Mouse (Mus musculus) right cerebral cortex, postnatal 10 days (tissue): ENCODE data around the gene 2310022B05Rik.

Source experiments
- DNase-seq, 2 experiments: peaks; one replicate each; pipeline ENCODE4 v3.0.0; 2021; ENCODE audit warnings: low spot score in 2 of 2

Gene 2310022B05Rik

DNA sequence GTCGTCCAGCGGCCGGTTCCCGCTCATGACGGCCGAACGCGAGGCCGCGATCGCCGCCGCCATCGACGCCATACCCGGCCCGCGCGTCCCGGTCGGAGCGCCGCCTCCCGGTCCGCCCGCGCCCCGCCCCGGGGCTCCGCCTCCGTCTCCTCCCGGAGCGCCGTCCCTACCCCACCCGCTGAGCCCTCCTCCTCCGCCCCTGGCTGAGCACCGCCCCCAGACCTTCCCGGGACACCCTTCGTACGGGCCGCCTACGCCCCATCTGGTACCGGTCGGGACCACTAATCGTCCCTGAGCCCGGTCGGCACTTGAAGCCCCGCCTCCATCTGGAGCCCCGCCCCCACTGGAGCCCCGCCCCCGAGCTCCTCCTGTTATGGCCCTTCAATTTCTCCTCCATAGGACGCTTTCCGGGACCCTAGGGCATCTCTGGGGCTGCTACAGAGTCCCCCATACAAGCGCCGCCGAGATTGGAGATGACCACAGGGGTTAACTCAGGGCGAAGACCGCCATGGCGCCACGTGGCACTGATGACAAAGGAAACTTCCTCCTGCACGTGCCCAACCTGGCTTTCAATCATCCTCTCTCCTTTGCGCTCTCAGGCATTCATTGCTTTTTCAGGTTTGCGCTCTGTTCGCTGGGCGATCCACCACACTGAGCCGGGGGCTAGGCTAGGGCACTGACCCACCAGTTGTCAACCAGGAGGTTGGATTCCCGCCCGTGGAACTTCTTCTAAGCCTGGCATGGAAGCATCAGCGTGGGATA lies at the start of gene 2310022B05Rik:
Gene 2310022B05Rik, minus strand, starts transcription at position 258 of the 762 bp plus-strand sequence.
- peak; percentile 89 to 91 for DNase-seq

- DNase-seq, result no peak
These were observed 42.7 kb upstream of the 2310022B05Rik start for GRCm38 (mm10) chr8:124705823-124706222.

DNA sequence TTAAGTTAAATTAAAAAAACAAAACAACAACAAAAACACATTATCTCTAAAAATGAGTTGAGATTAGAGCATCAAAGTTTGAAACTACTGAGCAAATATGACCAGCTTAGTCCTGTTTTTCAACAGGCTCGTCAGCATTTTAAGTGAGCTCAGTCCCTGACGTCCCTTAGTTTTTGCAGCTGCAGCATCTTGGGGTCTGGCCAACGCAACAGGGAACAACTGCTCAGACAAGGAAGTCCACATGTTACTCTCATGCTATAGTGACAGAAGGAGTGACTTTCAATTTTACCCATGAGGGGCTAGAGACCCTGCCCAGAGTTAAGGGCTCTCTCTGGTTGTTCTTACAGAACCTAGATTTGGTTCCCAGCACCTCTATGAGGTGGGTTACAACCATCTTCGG lies 41.2 kb upstream of the 2310022B05Rik start:
- no peak for DNase-seq

- no peak for DNase-seq
These were observed 40.4 kb upstream of the 2310022B05Rik start for GRCm38 (mm10) chr8:124703526-124703925.

- DNase-seq, result no peak
These were observed 39.0 kb upstream of the 2310022B05Rik start for GRCm38 (mm10) chr8:124702183-124702582.

GRCm38 (mm10) chr8:124701023-124701422 lies 37.9 kb upstream of the 2310022B05Rik start:
- no peak for DNase-seq

DNA sequence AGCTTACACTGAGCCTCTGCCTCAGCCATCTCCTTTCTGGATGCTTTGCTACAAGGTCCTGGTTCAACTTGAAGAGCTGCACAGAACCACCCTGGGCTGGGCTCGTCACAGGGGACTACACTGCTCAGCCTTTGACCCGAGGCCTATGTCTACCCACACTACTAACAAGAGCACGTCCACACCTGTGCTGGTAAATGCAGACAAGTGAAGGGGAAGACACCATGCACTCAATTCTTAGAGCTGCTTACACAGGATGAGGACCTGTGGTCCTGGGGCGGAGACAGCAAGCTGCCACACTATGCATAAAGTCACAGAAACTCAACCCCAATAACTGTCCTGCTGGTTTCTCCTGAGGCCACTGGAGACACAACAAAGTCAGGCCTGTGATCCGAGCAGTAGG lies 37.1 kb upstream of the 2310022B05Rik start:
- no peak for DNase-seq

GRCm38 (mm10) chr8:124695424-124696100 lies 32.4 kb upstream of the 2310022B05Rik start:
- DNase-seq, result no peak

- DNase-seq, result no peak
These were observed 28.5 kb upstream of the 2310022B05Rik start for GRCm38 (mm10) chr8:124691706-124692105.

GRCm38 (mm10) chr8:124688899-124689298 lies 25.7 kb upstream of the 2310022B05Rik start:
- DNase-seq, result no peak

DNA sequence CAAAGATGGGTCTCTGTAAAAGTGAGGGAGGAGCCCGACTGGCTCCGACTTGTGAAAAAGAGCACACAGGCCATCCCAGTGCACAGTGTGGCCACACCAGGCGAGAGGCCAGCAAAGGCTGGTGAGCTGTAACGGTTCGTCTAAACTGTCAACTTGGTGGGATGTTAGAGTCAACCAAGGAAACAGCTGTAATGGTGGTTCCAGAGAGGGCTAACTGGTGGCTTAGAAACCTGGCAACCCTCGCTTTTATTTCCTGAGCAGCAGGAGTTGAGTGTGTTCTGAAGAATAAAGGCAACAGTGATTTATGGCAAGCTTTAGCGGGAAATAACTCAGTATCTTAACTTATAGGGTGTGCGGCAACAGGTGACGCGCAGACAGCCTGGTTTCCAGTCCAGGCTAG lies 19.0 kb upstream of the 2310022B05Rik start:
- DNase-seq, result no peak

GRCm38 (mm10) chr8:124681792-124682157 lies 18.6 kb upstream of the 2310022B05Rik start:
- no peak for DNase-seq

DNA sequence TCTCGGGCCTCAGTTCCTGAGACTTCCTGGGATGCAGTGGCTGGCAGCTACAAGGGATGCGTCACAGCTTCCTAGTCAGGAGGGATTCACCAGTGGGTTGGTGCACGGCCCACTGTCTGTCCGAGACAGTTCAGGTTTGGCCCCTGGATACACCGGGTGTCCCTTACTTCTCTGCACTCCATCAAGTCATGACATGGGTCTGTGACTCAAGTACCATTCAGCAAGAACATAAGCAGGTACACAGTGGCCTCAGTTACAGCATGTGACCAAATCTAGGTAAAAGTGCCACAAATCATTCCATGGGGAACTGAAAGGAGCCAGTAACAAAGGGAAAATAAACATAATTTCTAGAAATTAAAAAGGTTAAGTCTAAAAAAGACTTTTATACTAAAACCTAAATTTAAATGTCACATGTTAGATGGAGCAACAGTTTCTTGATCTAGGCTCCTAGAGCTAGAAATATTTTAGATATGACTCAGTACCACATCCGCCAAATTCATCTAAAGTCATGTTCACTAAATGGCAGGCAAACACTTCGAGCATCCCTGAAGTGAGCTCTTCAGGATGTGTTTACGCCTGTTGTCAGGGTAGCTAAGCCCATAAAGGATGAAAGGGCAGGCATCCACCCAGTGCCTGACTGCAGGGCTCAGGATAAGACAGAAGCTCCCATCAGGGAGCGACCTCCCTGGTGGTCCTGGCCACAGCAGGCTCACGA lies 18.1 kb upstream of the 2310022B05Rik start:
- DNase-seq, result no peak

DNA sequence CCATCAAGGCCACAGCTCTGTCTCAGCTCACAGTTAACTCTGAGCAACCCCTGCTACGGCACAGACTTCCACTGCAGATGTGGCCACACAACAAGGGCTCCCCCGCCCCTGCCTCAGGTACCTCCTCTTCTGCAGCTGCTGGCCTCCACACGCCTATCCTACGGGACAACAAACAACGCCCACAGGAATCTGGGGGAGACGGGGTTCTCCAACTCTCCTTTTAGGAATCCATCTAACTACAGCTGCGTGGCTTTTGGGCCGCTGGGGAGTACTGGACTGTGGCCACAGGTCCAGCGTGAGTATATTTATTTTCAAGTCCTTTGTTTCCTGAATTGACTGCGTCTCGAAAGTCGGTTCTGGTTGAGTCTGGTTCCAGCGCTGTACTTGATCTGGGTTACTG lies 15.1 kb upstream of the 2310022B05Rik start:
- no peak for DNase-seq

DNA sequence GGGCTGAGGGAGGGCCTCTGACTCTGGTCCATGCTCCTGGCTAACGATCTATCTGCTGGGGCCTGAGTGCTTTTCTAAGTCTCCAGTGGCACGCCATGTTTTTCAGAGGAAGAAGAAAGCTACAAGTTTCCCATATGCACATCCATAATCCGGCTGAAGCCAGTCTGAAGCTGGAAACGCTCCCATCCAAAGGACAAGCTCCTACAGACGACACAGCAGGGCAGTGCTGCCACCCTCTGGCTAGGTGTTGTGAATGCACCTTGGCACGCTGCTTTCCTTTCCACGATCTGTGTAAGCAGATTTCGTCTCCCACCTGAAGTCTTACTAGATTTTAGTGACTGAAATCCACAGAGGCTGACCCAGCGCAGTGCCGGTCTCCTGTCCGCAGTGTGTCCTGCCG lies 14.3 kb upstream of the 2310022B05Rik start:
- peak; percentile 95 for DNase-seq

- DNase-seq, result peak in 1 of 2 experiments; percentile 63
These were observed 13.9 kb upstream of the 2310022B05Rik start for GRCm38 (mm10) chr8:124677078-124677477.

DNA sequence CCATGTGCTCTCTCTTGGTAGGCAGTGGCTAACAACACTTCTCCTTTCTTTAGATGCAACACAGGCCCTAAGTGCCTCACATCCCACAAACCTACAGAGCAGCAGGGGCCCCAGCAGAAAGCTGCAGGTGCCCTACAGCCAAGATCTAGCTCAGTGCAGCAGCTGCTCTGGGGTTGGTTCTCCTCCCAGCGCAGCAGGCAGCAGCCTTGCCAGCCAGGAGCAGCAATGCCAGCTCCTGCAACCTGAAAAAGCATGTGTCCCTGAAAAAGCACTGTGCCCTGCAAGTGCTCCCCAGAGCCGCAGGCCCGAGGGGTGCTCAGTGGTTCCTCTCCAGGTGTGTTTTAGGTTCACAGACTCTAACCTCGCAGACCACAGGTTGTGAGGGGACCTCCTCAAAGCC lies 13.5 kb upstream of the 2310022B05Rik start:
- DNase-seq, result no peak

DNA sequence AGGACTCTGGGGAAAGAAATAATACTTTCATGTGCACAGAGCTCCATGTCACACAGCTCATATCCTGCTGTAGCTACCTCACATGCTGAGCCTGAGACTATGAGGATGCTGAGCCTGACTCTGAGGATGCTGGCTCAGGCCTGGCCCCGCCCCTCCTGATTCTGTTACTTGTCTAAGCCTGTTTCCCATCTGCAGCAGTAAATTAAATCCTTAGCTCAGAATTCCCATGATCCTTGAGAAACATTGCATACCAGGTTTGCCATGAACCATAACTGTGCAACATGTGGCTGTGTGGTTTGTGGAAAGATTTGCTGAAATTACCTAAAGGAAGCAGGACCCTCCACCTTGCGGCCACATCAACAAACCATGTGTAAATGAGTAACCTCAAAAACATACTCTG lies 9.2 kb upstream of the 2310022B05Rik start:
- DNase-seq, result no peak

DNA sequence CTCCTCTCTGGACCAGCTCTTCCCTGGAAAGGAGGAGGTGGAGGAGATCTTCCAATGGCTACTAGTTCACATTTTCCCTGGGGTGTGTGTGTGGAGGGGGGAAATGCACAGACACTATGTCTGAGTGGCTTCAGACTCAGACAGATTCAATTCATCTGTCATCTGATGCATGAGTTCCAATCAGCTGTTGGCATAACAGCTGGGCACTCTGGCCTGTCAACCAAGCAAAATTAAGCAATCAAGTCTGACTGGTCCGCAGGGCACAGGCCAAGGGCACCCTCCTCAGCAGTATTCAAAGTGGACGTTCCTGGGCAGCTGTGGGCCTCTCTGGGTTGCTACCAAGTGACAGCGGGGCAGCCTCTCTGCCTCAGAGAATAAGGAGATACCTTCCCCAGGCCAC lies 5.6 kb upstream of the 2310022B05Rik start:
- DNase-seq, result no peak

DNA sequence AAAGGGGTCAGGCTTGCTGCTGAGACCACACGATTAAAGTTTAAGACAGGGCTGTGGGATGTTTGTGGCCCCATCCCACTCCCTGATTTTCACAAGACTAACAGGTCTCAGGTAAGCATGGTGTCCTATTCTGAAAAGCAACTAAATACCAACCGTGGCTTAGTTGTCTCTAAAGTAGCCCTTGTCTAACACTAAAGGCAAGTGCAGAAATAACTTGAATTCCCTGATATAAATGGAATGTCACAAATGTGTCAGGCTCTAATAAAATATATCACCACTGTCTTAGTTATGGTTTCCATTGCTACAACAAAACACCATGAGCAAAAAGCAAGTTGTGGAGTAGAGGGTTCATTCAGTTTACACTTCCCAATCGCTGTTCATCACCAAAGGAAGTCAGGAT lies 1.2 kb upstream of the 2310022B05Rik start:
- no peak for DNase-seq

GRCm38 (mm10) chr8:124663874-124664230 lies 683 bp upstream of the 2310022B05Rik start:
- DNase-seq, result no peak

- DNase-seq, result no peak
These were observed 590 bp downstream of the 2310022B05Rik start for GRCm38 (mm10) chr8:124662446-124663111.
